Mouse (Mus musculus): ENCODE data around the gene Pgm3.

The Pgm3 gene

DNA sequence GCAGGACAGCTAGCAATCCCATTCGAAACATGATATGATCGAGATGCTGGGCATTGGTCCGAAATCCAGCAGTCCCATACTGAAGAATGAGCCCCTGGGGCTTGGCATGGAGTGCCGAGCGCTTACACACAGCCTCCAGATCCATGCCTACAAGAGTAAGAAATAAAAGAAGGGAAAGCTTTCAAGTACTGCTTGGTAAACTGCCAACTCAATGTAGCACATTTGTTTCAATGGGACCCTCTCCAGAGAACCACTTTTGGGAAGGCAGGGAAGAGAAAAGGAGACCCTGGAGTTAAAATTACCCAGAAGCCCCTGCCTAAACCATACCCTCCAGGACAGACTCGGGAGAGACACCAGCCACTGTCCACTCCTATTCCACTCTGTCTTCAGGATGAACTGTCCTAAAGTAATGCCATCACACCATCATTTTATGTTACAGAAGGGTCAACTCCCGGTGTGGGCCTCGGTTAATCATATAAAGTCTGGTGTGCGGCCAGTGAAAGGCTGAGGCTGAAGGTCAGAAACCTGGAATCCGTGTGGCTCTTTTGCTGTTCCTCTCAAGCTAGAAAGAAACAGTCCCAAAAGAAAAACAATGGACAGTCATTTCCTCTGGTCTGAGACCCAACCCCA, 1.3 kb downstream of the Pgm3 start:
- DNase-seq (ENCODE audit: extremely low read depth, low read depth): no peak

DNA sequence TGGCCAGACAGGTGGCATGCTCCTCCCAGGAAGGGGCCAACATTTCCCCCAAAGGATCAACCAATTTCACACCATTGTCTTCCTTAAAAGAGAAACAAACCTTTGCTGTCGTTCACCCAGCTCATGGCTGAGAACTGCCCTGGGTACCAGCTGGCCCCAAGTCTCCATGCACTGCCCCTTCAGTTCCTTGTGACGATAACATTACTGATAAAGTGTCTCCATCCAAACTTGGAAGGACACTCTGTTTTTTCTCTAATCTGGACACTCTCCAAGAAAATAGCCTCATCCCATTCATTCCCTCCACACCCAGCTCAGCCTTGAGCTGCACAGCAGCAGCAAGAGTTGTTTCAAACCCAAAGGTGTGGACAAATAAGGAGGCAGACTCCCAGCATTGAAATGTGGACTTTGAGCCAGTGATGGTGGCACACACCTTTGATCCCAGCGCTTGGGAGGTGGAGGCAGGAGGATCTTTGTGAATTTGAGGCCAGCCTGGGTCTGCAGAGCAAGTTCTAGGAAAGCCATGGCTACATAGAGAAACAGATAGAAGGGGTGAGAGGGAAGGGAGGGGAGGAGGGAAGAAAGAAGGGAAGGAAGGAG, 2.2 kb downstream of the Pgm3 start:
- DNase-seq (ENCODE audit: extremely low read depth, low read depth): no peak

DNA sequence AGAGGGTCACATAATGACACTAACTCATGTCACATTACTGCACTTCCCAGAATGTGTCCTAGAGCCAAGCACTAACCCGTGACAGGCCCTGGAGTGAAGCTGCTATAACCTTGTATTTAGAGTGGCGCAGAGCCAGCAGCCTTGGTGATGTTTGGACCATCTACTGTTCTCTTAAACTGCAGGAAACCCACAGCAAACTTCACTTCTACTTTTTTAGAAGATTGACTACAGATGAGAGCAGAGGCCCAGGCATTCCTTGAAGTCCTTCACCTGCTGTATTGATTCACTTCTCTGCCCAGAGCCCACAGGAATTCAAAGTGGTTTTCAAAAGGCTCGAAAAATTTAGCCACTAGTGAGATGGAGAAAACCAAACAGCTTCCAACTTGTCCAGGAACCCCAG, 11.1 kb downstream of the Pgm3 start:
- no peak for DNase-seq (ENCODE audit: extremely low read depth, low read depth)

DNA sequence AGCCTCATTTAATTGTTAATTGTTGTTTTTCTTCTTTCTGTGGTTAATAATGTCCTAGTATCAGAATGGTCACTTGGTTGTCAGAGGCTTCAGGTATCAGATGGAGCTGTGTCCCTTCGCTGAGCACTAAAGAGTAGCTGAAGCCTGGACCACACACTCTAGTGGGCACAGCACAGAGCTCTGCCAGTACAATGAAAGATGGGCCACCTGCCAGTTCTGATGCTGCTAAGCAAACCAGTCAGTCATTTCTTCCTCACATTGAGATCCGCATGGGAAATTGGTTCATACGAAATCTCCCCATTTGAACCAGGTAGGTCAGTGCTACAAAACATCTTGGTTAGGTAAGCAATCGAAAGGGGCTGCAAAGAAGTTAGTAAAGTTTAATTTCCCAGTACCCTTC, 17.0 kb downstream of the Pgm3 start:
- DNase-seq (ENCODE audit: extremely low read depth, low read depth): no peak

DNA sequence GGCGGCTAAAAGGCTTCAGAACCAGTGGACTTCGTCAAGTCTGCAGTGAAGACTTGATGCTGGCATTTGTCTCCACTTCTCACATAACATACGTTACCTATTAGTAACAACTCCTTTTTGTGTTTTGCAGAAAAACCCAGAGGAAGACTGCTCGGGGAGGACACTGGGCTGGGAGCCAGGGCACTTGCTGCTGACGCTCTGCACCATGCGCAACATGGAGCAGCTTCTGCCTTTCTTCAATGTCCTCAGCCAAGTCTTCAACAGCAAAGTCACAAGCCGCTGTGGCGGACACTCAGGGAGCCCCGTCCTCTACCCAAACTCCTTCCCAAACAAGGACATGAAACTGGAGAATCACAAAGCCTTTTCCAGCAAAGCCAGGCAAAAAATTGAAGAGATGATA, 17.8 kb downstream of the Pgm3 start:
- no peak for DNase-seq (ENCODE audit: extremely low read depth, low read depth)

DNA sequence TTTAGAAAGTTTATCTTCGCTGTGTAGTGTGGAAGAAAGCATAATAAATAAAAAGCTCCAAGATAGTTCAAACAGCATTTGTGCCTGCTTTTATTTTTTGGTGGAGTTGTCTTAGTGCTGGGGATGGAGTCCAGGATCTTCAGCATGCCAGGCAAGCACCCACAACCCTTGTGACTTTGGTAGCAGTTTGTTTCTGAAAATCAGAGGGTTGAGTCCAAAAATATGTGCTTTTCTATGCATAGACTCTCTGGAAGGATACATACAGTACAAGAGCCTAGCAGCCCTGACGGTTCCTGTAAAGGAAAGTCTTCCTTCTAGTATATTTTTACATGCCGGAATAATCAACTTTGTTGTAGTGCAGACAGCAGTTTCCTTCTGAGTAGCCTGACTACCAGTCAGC, 20.9 kb downstream of the Pgm3 start:
- no peak for DNase-seq (ENCODE audit: extremely low read depth, low read depth)

DNA sequence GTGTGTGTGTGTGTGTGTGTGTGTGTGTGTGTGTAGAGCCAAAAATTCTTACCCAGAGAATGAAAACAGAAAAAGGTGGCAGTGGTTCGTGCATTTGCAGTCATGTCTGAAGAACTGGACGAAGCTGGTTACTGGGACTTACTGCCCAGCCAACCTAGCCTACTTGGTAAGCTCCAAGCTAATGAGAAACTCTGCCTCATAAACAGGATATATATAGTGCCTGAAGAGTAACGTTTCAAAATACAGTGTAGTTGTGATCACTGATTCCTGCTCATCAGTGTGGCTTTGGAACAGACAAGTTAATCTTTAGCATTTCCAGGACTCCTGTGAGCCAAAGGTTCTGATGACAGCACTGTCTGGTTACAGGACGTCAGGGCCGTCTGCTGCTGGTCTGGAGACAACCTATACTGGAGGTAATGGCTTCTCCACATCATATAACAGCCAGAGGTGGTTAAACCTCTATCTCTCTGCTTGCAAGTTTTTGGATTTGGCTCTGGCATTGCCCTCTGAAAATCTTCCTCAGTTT, 21.9 kb downstream of the Pgm3 start:
- DNase-seq (ENCODE audit: extremely low read depth, low read depth): no peak

DNA sequence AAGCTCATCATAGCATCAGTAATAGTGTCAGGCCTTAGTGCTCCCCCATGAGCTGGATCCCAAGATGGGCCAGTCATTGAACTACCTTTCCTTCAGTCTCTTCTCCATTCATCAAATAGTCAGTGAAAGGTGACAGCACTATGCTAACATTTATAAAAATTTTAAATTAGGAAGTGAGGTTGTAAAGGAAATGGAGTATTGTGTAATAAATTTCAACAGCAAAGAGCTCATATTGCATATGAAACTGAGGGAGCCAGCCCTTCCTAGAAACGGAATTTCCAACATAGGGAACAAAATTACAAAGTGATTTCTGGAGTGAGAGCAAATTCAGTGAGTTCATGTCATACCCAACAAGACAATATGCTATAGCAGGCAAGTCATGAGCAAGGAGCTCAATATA, 27.1 kb downstream of the Pgm3 start:
- DNase-seq (ENCODE audit: extremely low read depth, low read depth): no peak

DNA sequence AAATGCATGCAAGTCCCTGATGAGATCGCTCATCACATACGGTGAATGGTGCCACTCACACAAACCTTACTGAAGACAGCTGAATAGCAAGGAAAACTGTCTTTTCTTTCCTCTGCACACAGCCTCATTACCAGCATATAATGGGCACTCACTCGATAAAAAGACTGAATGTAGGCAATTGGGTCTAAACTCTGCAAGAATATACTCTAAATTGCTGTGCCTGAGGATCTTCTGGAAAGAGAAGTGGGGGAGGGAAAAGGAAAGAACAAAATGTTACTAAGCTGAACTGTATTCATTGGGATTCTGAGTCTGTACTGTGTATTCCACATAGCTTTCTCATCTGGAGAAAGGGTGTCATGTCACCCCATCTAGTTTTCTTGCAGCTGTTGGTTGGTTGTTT, 28.2 kb downstream of the Pgm3 start:
- no peak for DNase-seq (ENCODE audit: extremely low read depth, low read depth)

DNA sequence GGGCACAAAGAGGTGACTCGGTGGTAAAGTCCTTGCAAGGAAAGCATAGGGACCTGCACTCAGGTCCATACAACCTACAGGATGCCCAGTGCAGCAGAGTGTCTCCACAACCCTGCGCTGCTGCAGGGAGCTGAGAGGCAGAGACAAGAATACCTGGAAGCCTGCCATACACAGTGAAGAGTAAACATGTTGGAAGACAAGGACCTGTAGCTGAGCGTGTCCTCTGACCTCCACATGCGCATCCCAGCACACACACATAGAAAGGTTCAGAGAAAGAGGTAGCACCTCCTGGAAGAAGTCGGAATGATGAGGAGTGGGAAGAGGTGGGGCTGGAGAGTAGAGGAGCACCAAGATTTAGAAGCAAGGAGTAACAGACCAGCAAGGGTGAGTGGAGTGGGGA, 37.6 kb downstream of the Pgm3 start:
- no peak for DNase-seq (ENCODE audit: extremely low read depth, low read depth)

DNA sequence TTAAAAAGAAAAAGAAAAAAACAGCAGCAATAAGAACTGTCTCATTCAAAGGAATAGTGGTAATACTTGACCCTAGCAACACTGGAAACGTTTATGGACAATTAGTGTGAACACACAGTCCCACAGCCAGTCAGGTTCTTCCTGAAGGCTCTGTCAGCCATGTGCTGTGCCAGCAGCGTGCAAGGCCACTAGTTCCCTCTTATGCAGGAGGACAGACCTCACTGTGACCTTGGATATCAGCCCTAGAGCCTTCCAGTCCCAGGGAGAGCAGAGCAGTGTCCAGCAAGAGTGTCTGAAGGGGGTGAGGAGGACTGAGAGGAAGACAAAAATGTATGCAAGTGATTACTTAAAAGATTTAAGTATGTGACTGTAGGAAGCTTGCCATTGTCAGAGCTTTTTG, 46.0 kb downstream of the Pgm3 start:
- no peak for DNase-seq (ENCODE audit: extremely low read depth, low read depth)

DNA sequence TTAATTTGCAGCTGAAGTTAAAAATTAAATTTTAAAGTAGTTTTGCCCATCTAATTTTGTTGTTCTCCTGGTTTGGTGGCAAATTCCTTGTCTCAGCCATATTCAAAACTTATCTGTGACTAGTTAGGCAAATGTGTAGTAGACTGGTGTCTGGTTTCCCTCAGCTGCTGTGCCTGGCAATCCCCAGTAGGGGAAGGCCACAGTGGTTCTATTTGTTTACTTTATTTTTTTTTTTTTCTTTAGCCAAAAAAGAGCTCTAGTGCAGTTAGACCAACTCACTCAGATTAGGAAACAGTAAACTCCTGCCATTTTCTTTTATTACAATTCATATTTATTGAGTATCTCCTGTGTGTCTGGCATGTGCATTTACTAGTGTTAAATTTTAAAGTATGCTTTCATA, 49.3 kb downstream of the Pgm3 start:
- no peak for DNase-seq (ENCODE audit: extremely low read depth, low read depth)

DNA sequence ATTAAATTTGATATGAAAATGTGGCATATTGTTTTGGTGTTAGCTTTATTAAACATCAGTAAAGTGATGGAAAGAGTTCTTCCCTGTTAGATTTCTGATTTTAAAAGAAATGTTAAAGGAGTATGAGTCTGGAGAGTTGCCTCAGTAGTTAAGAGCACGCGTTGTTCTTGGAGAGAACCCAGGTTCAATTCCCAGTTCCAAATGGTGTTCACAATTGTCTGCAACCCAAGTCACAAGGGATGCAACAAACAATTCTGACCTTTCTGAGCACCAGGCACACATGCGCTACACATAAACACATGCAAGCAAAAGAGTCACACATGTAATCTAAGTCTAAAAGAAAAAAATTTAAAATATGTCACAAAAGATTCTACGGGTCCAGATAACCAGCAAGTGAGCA, 56.8 kb downstream of the Pgm3 start:
- no peak for DNase-seq (ENCODE audit: extremely low read depth, low read depth)

DNA sequence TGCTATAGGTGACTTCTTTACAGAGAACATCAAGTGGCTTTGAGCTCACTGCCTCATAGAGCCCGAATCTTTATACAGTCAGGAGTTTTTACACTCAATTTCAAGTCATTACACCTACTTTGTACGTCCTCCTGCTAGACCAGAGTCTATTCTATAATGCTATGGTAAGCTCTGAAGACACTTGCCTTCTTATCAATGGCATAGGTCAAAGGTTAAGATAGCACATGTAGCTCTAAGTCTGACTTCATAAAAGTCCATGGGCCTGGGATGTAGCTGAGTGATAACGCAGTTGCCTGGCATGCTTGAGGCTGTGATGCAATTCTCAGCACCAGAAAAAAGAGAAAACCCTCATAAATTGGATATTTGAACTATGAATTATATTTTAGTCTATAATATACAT, 57.3 kb downstream of the Pgm3 start:
- DNase-seq (ENCODE audit: extremely low read depth, low read depth): no peak

DNA sequence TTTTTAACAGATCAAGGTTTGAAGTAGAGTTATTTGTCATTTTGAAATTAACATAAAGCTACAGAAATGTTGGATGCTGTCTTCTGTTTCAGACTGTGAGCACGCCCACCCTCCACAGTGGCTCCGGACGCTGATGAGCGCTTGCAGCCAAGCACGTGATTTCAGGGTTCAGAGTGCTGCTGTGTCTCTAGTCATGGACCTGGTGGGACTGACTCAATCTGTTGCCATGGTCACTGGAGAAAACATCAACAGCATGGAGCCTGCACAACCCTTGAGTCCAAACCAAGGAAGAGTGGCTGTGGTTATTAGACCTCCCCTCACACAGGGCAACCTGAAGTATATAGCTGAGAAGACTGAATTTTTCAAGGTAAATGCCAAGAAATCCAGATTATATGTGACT, 57.9 kb downstream of the Pgm3 start:
- no peak for DNase-seq (ENCODE audit: extremely low read depth, low read depth)

DNA sequence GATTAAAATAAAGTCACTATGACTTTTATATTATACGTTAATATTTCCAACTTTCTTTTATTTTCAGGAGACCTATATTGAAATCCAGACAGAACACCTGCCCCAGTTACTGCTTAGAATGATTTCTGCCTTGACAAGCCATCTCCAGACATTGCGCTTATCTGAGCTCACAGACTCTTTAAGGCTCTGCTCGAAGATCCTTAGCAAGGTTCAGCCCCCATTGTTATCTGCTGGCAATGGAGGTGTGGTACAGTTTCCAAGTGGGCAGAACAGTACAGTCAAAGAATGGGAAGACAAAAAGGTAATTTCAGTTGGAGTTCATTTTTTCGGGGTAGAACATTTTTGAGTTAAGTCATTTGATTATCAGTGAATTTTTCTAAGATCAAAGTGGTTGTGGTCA, 64.2 kb downstream of the Pgm3 start:
- no peak for DNase-seq (ENCODE audit: extremely low read depth, low read depth)
